Mouse (Mus musculus) heart, postnatal 10 days (tissue): ENCODE data around the gene Rab21. TPM values are rescaled to one million over a fixed set of nuclear protein-coding genes. Genes with fewer than 3 reads are reported as not detected.
"Not testable (repeated sequence)": the region's sequence is repeated elsewhere in the genome, so short reads cannot be mapped to it uniquely, and the experiment has no call there.

Experiments
- DNase-seq, 2 experiments: peaks; one replicate each; pipeline ENCODE4 v3.0.0; 2021
- intact Hi-C: fragments of 180-260 bp; cut with DNase I; formaldehyde crosslinking; loops from one replicate; pipeline ENCODE4 v1.15.1; 2025
- total RNA-seq, 2 experiments: library from RNA; stranded (reverse); gene quantifications; 2 replicates each; pipeline ENCODE4 v1.2.3; 2021

Rab21 gene
- total RNA-seq, 2 experiments from 2014 or later = 67.8 to 68.6 TPM

- intact Hi-C loops = no loop called here
- DNase-seq = no peak
Observed at GRCm38 (mm10) chr10:115329010-115329530, 13.7 kb upstream of the Rab21 start.

GRCm38 (mm10) chr10:115328514-115328913 lies 13.1 kb upstream of the Rab21 start:
- DNase-seq = peak; percentile 55 to 56
- intact Hi-C loops = no loop called here

DNA sequence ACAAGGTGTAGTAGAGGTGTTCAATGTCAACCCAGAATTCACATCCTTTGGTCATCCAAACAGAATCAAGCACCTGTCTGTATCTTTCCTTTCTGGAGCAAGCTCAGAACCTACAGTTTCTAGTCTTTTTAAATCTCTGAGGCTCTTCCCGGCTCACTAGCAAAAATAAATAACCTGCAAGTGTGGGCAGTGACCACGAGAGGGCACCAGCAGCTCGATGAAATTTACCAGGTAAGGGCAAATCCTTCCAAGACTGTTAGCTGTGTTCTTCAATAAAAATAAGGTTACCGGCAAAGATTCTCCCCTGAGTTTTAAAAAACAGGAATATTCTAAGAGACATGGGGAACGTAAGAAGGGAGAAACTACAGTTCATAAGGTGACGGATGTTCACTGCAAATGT lies 7.9 kb upstream of the Rab21 start:
- DNase-seq = peak; percentile 78 to 85

DNA sequence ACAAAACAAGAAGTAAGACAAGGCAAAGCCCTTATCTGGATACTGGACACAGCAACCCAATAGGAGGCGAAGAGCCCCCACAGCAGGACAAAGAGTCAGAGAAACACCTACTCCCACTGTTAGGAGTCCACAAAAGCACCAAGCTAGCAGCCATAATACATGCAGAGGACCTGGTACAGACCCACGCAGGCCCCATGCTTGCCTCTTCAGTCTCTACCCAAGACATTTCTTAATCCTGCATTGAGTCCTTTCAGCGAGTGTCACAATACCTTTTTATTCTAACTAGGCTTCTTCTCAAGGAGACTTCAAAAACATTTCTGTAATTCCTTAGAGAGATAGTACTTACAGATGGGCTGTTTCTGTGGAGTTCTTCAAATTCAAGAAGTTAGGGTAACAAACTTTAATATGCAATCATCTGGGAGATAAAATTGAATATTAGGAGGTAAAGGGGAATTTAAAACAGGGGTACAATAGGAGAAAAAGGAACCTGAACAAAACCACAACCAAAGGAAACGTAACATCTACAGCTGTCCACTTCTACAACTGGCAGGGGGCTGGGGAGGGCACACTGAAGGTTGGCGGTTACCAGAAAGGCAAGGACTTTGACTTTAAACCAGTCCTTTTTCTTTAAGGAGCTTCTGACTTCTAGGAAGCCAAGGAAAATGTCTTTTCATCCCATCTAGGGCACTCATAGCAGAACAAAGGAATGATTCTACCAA lies 6.1 kb upstream of the Rab21 start:
- DNase-seq = no peak
- intact Hi-C loops = loop anchor here (5.0 kb wide), 1 partner anchor 81 kb away; no protein-coding TSS in a partner anchor

More for the DNA sequence above, 7.9 kb upstream of the Rab21 start:
- intact Hi-C loops = loop anchor here (1.0 to 5.0 kb wide), 2 partner anchors 79 to 294 kb away; no protein-coding TSS in a partner anchor

DNA sequence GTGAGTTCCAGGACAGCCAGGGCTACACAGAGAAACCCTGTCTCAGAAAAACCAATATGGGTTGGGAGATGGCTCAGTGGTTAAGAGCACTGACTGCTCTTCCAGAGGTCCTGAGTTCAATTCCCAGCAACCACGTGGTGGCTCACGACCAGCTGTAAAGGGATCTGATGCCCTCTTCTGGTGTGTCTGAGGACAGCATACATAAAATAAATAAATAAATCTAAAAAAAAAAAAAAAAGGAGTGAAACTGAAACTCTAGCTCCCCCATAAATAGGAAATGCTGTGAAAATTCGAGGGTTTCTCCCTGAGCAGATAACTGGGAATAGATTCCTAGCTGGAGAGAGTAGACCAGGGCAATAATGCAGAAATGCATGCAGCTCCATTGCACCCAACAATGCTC lies 3.0 kb upstream of the Rab21 start:
- intact Hi-C loops, DNase-seq: not testable (repeated sequence)

DNA sequence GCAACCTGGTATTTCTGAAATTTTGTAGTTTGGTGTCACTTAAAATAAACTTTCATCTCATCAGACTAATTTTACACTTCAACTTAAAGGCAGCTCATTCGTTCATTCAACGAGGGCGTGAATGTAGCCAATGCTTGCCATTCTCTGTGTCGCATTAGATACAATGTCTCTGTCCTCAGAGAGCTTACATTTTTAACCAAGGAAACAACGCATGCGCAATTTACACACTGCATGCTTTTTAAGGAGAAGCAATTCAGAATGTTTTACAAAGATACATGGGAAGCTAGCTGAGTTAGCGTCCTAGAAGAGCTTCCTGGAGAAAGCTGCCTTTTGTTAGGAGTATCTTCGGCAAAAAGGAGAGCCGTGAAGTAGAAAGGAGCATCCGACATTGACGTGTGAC lies 919 bp upstream of the Rab21 start:
- intact Hi-C loops = no loop called here
- no peak for DNase-seq

DNA sequence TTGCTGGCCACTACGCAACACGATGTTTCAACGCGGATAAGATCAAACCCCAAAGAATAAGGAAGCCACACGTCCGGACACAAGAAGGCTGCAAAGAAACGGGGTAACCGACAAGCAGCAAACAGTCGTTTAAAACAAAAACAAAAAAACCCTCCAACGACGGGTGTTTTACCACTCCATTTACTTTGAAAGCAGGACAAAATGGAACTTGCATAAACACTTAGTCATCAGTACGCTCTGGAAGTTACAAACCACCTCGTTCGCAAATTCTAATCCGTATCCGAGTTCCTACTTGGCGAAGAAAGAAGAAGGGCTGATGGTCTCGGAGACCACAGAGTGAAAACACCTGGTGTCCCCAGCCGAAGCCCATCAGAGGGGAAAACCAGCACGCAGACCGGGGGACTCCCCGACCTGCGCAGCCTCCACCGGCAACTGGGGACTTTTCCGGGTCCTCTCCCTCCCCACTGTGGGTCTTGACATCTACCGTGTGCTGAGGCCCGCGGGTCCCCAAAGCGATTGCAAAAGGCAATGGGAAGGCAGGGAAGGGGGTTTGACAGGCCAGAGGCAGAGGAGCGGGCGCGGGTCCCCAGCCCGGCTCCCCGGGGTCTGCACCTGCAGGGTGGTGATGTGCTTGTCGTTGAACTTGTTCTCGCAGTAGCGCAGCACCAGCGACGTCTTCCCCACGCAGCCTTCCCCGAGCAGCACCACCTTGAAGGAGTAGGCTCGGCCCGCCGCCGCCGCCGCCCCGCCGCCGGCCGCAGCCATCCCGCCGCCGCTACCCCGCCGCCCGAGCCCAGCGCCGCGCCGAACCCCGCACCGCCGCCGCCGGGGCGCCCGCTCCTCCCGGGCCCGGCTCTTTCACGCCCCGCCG lies 577 bp downstream of the Rab21 start:
- peak; percentile 61 to 68 for DNase-seq
- intact Hi-C loops = loop anchor here (2.0 to 5.0 kb wide), 2 partner anchors 63 to 70 kb away; partner anchors contain the start of genes Tbc1d15, Thap2 and Zfc3h1

DNA sequence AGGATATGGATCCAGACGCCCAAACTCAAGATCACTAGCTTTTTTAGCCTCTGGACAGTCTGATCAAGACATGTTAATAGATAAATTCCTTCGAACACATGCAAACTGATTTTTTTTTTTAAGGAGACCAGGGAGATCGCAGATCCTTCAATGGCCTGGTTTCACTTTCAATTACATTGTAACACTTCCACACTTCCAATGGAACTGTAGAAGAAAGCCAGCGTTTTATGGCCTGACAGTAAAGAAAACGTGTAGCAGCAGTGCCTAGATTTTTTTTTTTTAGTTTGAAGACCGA lies 1.2 kb downstream of the Rab21 start:
- intact Hi-C loops = loop anchor here (2.0 to 5.0 kb wide), 2 partner anchors 62 to 71 kb away; partner anchors contain the start of genes Tbc1d15, Thap2 and Zfc3h1
- no peak for DNase-seq

GRCm38 (mm10) chr10:115313641-115314286 lies 1.6 kb downstream of the Rab21 start:
- DNase-seq = peak in 1 of 2 experiments; percentile 20
- intact Hi-C loops = loop anchor here (2.0 to 5.0 kb wide), 2 partner anchors 61 to 71 kb away; partner anchors contain the start of genes Tbc1d15, Thap2 and Zfc3h1

- intact Hi-C loops = loop anchor here (5.0 kb wide), 1 partner anchor 60 kb away; the partner anchor contains the start of gene Tbc1d15
- DNase-seq = peak; percentile 74
Observed at GRCm38 (mm10) chr10:115312732-115313131, 2.7 kb downstream of the Rab21 start.

DNA sequence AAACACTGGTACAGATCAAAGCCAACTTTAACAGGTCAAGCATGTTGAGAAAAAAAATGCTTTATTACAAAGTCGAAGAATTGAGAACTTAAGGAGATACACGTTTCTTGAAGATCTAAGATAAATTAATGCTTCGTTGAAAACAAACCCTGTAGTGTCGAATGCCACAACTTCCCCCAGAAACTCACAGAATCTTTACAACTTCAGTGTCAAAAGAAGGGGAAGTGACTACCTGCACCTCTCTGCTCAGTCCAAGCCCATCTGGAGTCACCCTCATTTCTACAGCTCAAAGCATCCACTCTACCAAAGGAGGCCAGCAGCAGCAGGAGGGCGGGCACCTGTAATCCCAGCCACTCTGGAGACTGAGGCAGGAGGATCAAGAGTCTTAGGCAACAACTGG lies 3.2 kb downstream of the Rab21 start:
- DNase-seq = no peak

GRCm38 (mm10) chr10:115311263-115311965 lies 4.0 kb downstream of the Rab21 start:
- intact Hi-C loops = loop anchor here (5.0 kb wide), 1 partner anchor 59 kb away; the partner anchor contains the start of gene Tbc1d15

More for the DNA sequence above, 3.2 kb downstream of the Rab21 start:
- intact Hi-C loops = loop anchor here (5.0 kb wide), 1 partner anchor 60 kb away; the partner anchor contains the start of gene Tbc1d15

DNA sequence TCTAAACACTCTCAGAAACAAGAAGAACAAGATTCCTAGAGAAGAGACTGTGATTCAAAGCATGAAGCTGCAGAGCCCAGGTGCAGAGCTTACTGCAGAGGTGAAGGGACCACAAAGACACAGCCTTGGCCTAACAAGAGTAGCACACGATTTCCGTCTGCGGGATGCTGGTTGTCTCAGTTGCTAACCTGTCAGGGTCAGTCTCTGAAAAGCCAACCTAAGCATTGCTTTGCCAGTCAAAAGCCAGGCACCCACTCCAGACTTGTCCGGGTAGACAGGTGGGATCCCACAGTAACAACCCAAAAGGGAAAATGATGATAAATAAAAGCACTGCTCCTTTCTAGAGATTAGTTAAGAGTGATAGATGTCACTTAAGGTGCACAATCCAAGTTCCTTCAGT lies 6.2 kb downstream of the Rab21 start:
- intact Hi-C loops = no loop called here
- DNase-seq = no peak

More at GRCm38 (mm10) chr10:115311263-115311965, 4.0 kb downstream of the Rab21 start:
- peak; percentile 18 to 36 for DNase-seq

DNA sequence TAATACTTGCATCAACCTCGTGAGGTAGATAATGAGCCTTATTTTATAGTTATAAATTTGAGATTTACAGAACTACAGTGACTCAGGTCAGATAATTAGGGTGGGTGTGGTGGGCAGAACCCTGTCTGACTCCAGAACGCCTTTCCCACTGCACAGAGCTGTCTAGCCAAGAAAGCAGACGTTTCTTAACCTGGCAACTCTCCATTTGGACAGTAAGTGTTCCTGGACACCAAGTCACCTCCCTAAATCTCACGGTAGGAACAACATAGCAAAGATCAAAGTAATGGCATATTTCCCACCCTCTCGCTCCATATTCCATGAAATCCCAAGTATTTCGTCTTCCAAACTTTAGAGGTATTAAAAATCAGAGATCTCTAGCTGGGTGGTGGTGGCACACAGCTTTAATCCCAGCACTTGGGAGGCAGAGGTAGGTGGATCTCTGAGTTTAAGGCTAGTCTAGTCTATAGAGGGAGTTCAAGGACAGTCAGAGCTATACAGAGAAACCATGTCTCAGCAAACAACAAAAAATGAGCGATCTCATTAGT lies 8.0 kb downstream of the Rab21 start:
- no peak for DNase-seq
- intact Hi-C loops = no loop called here

DNA sequence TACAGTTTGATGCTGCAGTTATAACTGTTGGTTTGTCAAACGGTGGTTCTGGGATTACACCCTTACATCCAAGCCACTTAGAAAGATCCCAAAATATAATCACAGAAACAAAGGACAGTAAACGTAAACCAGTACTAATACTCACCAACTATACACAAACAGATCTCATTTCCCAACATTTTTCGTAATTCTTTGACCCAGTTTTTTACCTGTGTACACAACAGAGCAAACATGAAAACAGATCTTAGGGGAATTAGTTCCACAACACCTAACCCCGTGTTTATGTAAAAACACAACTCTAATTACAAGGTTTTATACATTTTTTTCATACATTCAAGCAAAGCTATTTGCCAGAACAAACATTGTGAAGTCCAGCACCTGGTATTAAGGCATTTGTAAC lies 16.7 kb downstream of the Rab21 start:
- intact Hi-C loops = no loop called here
- DNase-seq = no peak

DNA sequence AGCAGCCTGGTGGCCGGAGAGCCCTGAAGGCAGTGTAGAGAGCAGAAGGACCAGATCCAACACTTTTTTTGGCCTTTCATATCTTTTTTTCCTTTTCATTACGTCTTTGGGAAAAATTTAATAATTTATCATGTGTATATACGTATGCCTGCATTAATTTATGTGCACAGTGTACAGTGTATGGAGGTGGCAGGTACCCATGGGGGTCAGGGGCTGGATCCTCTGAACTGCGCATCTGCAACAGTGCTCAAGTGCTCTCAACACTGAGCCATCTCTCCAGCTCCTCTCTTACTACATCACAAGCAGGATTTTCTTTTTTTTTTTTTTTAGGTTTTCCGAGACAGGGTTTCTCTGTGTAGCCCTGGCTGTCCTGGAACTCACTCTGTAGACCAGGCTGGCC lies 17.8 kb downstream of the Rab21 start:
- intact Hi-C loops = no loop called here
- no peak for DNase-seq

DNA sequence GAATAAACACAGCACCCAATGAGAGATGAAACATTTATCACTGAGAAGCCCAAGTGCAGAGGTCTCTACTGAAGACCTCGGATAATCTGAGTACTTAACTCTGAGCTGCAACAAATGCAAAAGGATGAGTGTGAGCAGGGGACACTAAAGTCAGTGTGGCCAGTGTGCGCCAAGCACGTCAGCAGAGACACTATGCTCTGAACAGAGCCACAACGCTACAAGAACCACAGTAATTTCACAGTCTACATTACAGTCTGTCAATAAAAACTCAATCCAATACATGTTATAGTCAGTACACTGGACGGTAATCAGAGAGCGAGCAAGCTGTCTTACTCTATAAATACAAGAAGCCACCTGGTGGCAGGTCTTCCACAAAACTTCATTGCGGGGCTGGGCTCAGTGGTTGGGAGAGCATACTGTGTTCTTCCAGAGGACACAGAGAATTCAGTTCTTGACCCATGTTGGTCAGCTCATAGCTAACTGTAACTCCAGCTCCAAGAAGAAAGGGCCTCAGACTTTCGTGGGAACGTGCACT lies 18.9 kb downstream of the Rab21 start:
- intact Hi-C loops = no loop called here
- DNase-seq = no peak

- DNase-seq = no peak
- intact Hi-C loops = no loop called here
Observed at GRCm38 (mm10) chr10:115295162-115295561, 20.2 kb downstream of the Rab21 start.

- intact Hi-C loops = no loop called here
Observed at GRCm38 (mm10) chr10:115294715-115295114, 20.7 kb downstream of the Rab21 start.

More at GRCm38 (mm10) chr10:115294715-115295114, 20.7 kb downstream of the Rab21 start:
- DNase-seq = no peak
